24 mouse cellular contexts compared by ENCODE assay signal in genomic region chr14:101527420-101527996, GRCm38 (mm10).
DNase-seq lines count a peak whose midpoint lies in the region; ATAC-seq lines count a peak whose summit lies in the region.
"Had no signal": no experiment of that assay in that cellular context is flagged by ENCODE, and none has a peak within 500 bp of the region (broad histone marks: within the 10 kb centered on the region; RNA-seq: fewer than 3 reads in every experiment).

No protein-coding gene starts in this region.

- no peak overlapping the region for H3K4me2 ChIP-seq in heart, embryonic 12.5 days
- no peak overlapping the region for H3K4me2 ChIP-seq in hindbrain, embryonic 16.5 days (ENCODE audit: low read length)
- H3K4me2 ChIP-seq in hindbrain, embryonic 12.5 days (replicated peaks): no peak overlapping the region
- H3K4me2 ChIP-seq: forebrain, embryonic 15.5 days; limb, embryonic 15.5 days; lung, embryonic 14.5 days; neural tube, embryonic 13.5 days had no signal

- H3K9ac ChIP-seq in heart, embryonic 12.5 days: no peak overlapping the region
- H3K9ac ChIP-seq in hindbrain, embryonic 16.5 days (ENCODE audit: low read depth, low read length): no peak overlapping the region
- H3K9ac ChIP-seq in hindbrain, embryonic 12.5 days: no peak overlapping the region
- H3K9ac ChIP-seq: forebrain, embryonic 15.5 days; limb, embryonic 15.5 days; liver, embryonic 14.5 days; lung, embryonic 14.5 days; neural tube, embryonic 13.5 days had no signal

- H3K9me3 ChIP-seq in heart, embryonic 12.5 days (replicated peaks): no peaks in the 10 kb centered on the region
- H3K9me3 ChIP-seq in hindbrain, embryonic 16.5 days (ENCODE audit: control insufficient read depth, low read length): no peaks in the 10 kb centered on the region
- H3K9me3 ChIP-seq in hindbrain, embryonic 12.5 days (replicated peaks): no peaks in the 10 kb centered on the region
- H3K9me3 ChIP-seq: embryonic facial prominence, embryonic 10.5 days; forebrain, embryonic 15.5 days; limb, embryonic 15.5 days; neural tube, embryonic 13.5 days had no signal

- no peak for ATAC-seq in heart, embryonic 12.5 days (ENCODE audit: insufficient number of reproducible peaks, low FRiP score)
- ATAC-seq in hindbrain, embryonic 16.5 days: no peak
- ATAC-seq in hindbrain, embryonic 12.5 days (ENCODE audit: low FRiP score): no peak
- ATAC-seq: forebrain, embryonic 15.5 days; hindbrain, postnatal 0 days had no signal

- DNase-seq in adrenal gland, postnatal 10 days: peak; percentile 29
- no peak for DNase-seq in adrenal gland, postnatal 25 days
- DNase-seq in heart, adult 18-20 months: peak; percentile 57 to 69
- DNase-seq in heart, postnatal 14 days: no peak
- peak; percentile 61 for DNase-seq in adipocyte (ENCODE audit: low spot score)
- DNase-seq: cerebellum, adult 11 months; cerebellum, adult 9-11 months; kidney, adult 18-20 months; layer of hippocampus, adult 9-11 months; lung, embryonic 14.5 days; midbrain, embryonic 14.5 days; retina, postnatal 1 day; right cerebral cortex, postnatal 4 days; thymus, postnatal 14 days had no signal

- H3K27ac ChIP-seq in heart, embryonic 12.5 days (ENCODE audit: poor library complexity, severe bottlenecking): peak overlapping the region; percentile 55; the same call in 1 of the 2 replicates
- H3K27ac ChIP-seq in hindbrain, embryonic 16.5 days (ENCODE audit: low read depth, low read length): no peak overlapping the region
- H3K27ac ChIP-seq in hindbrain, embryonic 12.5 days: no peak overlapping the region
- H3K27ac ChIP-seq: embryonic facial prominence, embryonic 10.5 days; forebrain, embryonic 15.5 days; hindbrain, postnatal 0 days; kidney, postnatal 0 days; limb, embryonic 15.5 days; liver, embryonic 14.5 days; neural tube, embryonic 13.5 days had no signal

- H3K27me3 ChIP-seq in heart, embryonic 12.5 days (replicated peaks): no peaks in the 10 kb centered on the region
- H3K27me3 ChIP-seq in hindbrain, embryonic 16.5 days (replicated peaks; ENCODE audit: control insufficient read depth, insufficient read depth, low read length): no peaks in the 10 kb centered on the region
- no peaks in the 10 kb centered on the region for H3K27me3 ChIP-seq in hindbrain, embryonic 12.5 days
- H3K27me3 ChIP-seq: forebrain, embryonic 15.5 days; limb, embryonic 15.5 days; neural tube, embryonic 13.5 days had no signal

- H3K4me1 ChIP-seq in heart, embryonic 12.5 days (replicated peaks): peaks cover 33% of the 10 kb centered on the region
- no peaks in the 10 kb centered on the region for H3K4me1 ChIP-seq in hindbrain, embryonic 16.5 days (ENCODE audit: control insufficient read depth, insufficient read depth, low read depth, low read length)
- H3K4me1 ChIP-seq in hindbrain, embryonic 12.5 days: no peaks in the 10 kb centered on the region
- H3K4me1 ChIP-seq: embryonic facial prominence, embryonic 10.5 days; forebrain, embryonic 15.5 days; limb, embryonic 15.5 days had no signal

- 61% methylated on average over 11 of the region's 11 CpGs for WGBS in heart, embryonic 12.5 days
- WGBS in hindbrain, embryonic 16.5 days: 74% methylated on average over 11 of the region's 11 CpGs
- WGBS in hindbrain, embryonic 12.5 days: 78% methylated on average over 11 of the region's 11 CpGs

- intact Hi-C loops in heart, postnatal 14 days (cut with DNase I): loop anchor here (5.0 kb wide), 1 partner anchor 45 kb away; no protein-coding TSS in a partner anchor

- H3K4me3 ChIP-seq in heart, embryonic 12.5 days: no peak overlapping the region
- H3K4me3 ChIP-seq in hindbrain, embryonic 16.5 days (ENCODE audit: low read length): no peak overlapping the region
- H3K4me3 ChIP-seq in hindbrain, embryonic 12.5 days: no peak overlapping the region
- H3K4me3 ChIP-seq: embryonic facial prominence, embryonic 10.5 days; forebrain, embryonic 15.5 days; limb, embryonic 15.5 days; neural tube, embryonic 13.5 days had no signal

- no peaks in the 10 kb centered on the region for H3K36me3 ChIP-seq in heart, embryonic 12.5 days
- H3K36me3 ChIP-seq in hindbrain, embryonic 16.5 days (ENCODE audit: control insufficient read depth, insufficient read depth, low read length): no peaks in the 10 kb centered on the region
- no peaks in the 10 kb centered on the region for H3K36me3 ChIP-seq in hindbrain, embryonic 12.5 days
- H3K36me3 ChIP-seq: embryonic facial prominence, embryonic 10.5 days; forebrain, embryonic 15.5 days; limb, embryonic 15.5 days; neural tube, embryonic 13.5 days had no signal

Comparison
In these comparisons a context has a peak if more than half of its experiments do, and no peak if none do; other contexts are left out.
1. DNase-seq: peak in adrenal gland, postnatal 10 days (single experiment), heart, adult 18-20 months (2 of 2) and adipocyte (single experiment); none in adrenal gland, postnatal 25 days (single experiment) and heart, postnatal 14 days (0 of 2).